Mouse (Mus musculus): ENCODE results near the gene Dars2.

DNA sequence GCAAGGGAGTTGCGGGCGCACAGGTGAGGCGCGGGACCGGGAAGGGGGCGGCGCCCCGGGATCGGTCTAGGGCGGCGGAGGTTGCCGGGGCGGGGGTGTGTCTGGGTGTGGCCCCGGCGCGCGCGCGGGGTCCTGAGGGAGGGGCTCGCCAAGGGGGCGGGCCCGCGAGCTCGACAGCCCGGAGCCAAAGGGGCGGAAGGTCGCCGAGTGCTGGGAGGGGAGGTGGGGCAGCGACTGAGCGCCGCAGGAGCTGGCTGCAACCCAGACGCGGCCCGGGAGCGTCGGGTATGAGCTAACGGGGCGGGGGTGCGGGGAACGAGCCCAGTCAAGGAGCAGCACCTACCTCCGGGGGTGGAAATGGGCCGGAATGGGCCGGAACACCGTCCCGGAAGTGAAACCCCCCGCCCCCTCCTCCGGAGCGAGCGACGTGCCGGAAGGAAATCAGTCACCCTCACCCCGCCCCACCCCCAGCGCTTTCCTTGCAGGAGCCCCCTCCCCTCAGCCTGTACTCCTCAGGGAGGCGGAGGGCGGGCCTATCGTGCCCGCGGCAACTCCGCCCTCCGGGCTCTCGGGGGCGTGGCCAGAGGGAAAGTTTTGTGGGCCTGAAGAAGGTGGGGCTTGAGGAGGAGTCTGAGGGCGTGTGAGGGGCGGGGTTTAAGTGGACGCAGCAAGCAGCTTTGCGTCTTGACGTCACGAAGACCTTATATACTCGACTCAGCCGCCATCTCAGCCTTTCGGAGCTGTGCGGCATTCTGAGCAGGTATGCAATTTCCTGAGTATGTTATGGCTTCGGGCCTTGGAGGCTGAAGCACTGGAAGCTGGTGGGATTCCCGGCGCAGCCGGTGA, 35.8 kb downstream of the Dars2 start, which contains the start of gene Zbtb37:
- TF ChIP-seq CTCF (IDR thresholded peaks at IDR 0.05; ENCODE audit: low read depth, low read length) (no peak), POLR2A (IDR thresholded peaks at IDR 0.05; ENCODE audit: extremely low read depth, insufficient read depth, low read length) (peak; percentile 98)
